Mouse (Mus musculus) gastrocnemius, adult 8-10 months (tissue): ENCODE results near the gene Cd2bp2. TPM values are rescaled to one million over a fixed set of nuclear protein-coding genes. Genes with fewer than 3 reads are reported as not detected.
"Not testable (repeated sequence)": the region's sequence is repeated elsewhere in the genome, so short reads cannot be mapped to it uniquely, and the experiment has no call there.

ENCODE experiments used
- DNase-seq, 2 experiments: peaks; one replicate each; pipeline ENCODE4 v3.0.0; 2022; ENCODE audit warnings: low spot score in 2 of 2
- total RNA-seq, 4 experiments: library from RNA; stranded (reverse); gene quantifications; 2 replicates each; pipeline ENCODE4 v1.2.4; 2022

The Cd2bp2 gene
- total RNA-seq, 4 experiments from 2014 or later, result 25.2 to 35.0 (median 32.7) TPM

GRCm38 (mm10) chr7:127190672-127191071, 5.2 kb downstream of the Cd2bp2 start:
- no peak for DNase-seq

GRCm38 (mm10) chr7:127188305-127189276, 7.3 kb downstream of the Cd2bp2 start:
- no peak for DNase-seq

GRCm38 (mm10) chr7:127187351-127187750, 8.5 kb downstream of the Cd2bp2 start:
- DNase-seq, result no peak

DNA sequence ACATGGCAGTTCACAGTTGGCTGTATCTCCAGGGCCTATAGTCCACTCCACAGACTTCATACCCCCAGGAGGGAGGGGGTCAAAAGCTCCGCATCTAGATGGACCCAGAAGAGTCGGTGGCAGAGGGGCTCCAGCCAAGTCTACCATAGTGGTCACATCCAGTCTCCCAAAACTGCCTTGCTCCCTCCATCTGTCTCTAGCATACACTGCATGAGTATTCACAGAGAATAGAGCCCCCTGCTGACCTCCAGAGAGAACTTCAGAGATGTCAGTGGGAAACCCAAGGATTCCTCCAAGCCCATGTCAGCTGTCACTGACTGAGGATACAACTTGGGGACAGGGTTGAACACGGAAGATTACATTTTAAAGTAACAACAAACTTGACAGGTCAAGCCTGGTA, 10.2 kb downstream of the Cd2bp2 start:
- DNase-seq, result no peak

DNA sequence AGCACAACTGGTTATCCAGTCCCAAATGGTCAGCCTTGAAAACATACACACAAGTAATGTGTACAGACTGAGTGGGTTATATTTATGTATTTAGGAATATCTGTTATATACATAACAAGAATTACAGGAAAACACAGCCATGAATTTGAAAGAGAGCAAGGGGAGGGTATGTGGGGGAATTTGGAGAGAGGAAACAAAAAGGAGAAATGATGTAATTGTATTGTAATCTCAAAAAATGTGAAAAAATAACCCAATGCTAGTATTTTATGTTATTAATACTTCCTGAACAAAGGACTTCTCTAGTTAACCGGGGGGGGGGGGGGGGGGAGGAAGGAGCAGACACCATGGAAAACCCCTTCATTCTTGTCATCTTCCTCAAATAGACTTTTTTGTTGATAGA, 11.1 kb downstream of the Cd2bp2 start:
- no peak for DNase-seq

DNA sequence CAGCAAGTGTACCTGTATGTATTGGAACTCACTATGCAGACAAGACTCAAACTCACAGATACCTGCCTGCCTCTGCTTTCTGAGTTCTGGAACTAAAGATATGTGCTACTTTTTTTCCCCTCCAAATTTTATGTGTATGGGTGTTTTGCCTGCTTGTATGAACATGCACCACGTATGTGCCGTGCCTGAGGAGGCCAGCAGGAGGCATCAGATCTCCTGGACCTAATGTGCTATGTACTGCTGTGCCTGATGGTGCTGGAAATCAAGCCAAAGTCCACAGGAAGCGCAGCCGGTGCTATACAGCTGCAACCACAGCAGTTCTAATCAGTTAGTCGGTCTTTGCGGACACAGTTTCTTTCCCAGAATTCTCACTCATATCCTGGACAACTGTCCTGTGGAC, 12.0 kb downstream of the Cd2bp2 start:
- DNase-seq, result no peak

DNA sequence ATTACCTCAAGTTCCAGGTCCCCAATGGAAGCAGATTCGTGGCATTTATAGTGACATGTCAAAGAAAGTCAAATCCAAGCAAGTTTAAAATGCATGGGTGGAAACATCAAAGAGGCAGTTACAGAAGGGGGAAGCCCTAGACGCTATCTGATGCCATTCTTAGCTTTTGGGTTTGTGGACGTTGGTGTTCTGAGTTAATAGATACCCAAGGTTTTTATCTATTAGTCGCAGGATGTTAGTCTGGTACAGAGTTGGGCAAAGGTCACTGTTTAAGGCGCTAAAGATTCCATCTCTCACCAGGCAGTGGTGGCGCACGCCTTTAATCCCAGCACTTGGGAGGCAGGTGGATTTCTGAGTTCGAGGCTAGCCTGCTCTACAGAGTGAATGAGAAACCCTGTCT, 12.5 kb downstream of the Cd2bp2 start:
- no peak for DNase-seq

DNA sequence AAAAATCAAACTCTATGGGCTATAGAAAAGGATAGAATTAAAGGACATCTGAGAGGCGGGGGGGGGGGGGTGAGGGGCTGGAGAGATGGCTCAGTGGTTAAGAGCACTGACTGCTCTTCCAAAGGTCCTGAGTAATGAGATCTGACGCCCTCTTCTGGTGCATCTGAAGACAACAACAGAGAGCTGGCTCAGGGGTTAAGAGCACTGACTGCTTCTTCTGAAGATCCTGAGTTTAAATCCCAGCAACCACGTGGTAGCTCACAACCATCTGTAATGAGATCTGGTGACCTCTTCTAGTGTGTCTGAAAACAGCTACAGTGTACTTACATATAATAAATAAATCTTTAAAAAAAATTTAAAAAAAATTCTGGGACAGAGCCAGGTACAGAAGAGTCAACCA, 14.1 kb downstream of the Cd2bp2 start:
- DNase-seq, result not testable (repeated sequence)

DNA sequence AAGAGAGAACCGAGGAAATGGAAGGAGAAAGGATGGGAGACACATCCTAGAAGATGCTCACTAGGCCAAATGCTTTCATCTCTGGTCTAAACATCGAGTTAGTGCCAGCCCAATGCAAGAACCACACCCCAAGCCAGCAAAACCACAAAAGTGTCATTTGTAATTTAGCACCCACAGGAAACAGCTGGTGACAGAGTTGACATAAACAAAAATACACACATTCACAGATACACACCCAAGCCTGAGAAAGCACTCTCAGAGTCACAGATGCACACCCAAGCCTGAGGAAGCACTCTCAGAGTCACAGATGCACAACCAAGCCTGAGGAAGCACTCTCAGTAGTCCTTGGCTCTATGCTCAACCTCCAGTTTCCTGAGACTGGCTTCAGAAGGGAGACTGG, 15.1 kb downstream of the Cd2bp2 start:
- no peak for DNase-seq

GRCm38 (mm10) chr7:127176937-127177336, 18.9 kb downstream of the Cd2bp2 start:
- DNase-seq, result no peak

DNA sequence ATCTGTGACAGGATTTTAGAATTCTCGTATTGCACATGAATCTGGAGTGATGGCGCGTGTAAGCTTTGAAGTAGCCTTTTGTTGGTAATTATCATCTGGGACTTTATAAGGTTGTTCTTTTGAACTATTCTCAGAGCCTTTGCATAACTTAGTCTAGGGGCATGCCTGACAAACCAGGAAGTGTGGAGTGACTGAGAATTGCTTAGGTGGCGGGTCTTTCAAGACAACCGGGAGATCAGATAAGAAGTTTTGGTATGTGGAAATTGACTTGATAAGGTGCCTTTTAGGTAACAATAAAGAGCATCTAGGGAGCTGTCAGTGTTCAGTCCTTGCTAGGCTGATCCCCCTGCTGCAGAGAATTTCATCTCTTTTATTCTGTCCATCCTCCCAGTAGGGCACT, 29.3 kb downstream of the Cd2bp2 start:
- no peak for DNase-seq

GRCm38 (mm10) chr7:127165607-127166493, 30.0 kb downstream of the Cd2bp2 start:
- DNase-seq, result no peak

- DNase-seq, result no peak
These were observed 31.8 kb downstream of the Cd2bp2 start for GRCm38 (mm10) chr7:127164002-127164401.

DNA sequence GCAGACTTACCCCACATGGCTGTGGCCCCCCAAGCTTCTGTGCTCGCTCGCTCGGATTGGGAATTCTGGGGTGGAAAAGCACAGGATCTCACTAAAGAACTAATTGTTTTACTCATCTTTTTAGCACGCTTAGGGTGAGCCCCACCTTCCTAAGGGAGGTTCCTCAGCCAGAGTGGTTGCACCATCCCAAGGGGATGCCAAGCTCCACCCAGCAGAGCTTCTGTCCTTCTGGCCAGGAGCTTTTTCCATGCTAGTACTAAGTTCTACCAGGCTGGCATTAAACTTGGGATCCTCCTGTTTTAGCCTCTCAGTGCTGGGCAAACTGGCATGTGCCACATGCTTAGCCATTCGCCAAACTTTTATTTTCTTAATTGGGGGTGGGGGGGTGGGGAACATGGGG, 33.3 kb downstream of the Cd2bp2 start:
- no peak for DNase-seq

DNA sequence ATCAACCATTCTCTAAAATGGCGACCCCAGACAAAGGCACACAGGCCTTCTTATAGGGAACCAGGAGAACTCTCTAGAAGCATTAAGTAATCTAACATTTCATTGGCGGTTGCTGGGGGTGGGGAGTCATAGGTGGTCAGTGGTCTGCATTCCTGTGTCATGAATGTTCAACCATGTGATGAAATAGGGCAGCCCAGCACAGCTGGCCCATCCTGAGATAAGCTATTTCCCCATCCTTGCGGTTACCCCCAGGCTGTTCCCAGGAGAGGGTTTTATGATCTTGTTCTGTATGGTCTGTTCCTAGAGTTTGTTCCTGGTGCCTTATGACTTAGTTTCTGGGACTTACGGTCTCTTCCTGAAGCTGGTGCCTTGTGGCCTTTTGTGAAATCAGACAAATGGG, 38.3 kb downstream of the Cd2bp2 start:
- no peak for DNase-seq

DNA sequence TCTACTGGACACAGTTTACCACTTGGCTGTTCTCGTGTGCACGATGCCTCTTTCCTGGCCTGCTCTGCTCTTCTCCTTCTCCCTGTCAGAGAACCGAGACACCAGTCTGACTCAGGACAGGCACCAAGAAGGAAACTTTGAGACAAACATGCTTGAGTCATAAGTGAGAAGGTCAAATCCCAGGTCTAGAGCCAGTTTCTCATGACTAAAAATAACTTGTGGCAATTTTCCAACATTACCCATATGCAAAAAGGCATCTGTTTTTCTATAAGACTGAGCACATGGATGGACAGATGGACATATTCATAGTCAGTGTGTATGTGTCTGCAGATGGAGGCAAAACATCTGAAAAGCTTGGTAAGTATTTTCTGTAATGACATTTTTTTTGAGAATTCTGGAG, 42.4 kb downstream of the Cd2bp2 start:
- no peak for DNase-seq

GRCm38 (mm10) chr7:127152464-127152863, 43.4 kb downstream of the Cd2bp2 start:
- DNase-seq, result no peak

DNA sequence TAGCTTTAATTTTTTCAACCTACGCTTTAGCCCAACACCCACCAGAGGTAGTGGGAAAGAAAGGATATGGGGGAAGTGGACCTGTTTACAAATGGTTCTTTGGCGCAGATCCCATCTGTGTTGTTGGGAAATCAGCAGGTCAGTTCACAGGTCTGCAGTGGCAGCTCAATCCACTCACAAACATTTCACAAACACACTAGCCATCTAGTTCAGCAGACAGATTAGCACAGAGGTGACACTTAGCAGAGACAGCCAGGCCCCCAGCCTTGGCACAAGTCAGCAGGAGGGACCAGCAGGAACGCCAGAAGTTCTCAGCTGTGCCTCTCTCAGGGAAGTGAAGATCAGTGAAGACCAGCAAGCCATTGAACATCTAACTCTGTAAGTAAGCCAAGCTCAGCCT, 47.9 kb downstream of the Cd2bp2 start:
- no peak for DNase-seq

- no peak for DNase-seq
These were observed 49.6 kb downstream of the Cd2bp2 start for GRCm38 (mm10) chr7:127146267-127146603.

DNA sequence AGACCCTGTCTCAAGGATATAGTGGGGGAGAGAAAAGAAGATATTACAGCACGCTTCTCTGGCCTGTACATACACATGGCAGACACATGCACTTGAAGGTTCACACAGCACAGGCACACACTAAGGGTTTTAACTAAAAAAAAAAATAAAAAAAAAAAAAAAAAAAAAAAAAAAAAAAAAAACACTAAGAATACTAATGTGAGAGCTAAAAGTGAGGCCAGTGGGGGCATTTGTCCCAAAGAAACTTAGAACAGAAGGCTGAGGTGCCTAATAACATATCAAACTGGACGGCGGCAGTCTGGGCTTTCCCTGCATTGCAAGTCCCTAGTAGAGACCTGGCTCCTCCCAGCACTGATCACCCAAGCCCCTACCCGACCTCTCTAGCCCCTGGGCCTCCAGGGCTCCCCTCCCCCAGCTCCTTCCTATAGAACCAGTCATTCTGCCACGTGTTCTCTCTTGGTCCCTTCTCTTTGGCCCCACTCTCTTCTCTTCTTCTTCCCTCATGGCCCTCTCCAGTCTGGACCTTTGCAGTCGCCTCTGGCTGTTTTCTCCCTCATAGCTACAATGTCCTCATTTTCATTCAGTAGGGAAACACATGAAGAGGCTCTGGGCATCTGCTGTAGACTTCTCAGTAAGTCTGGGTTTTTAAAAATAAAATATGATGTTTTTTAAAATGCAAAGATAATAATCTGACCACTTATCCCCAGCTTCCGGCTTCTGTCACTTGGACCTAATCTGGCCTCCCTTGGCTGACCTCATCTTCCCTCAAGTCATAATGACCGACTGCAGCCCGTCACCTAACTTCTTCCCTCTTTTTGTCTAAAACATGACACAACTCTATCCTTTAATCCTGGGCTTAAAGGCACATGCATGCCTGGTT, 50.2 kb downstream of the Cd2bp2 start:
- no peak for DNase-seq

DNA sequence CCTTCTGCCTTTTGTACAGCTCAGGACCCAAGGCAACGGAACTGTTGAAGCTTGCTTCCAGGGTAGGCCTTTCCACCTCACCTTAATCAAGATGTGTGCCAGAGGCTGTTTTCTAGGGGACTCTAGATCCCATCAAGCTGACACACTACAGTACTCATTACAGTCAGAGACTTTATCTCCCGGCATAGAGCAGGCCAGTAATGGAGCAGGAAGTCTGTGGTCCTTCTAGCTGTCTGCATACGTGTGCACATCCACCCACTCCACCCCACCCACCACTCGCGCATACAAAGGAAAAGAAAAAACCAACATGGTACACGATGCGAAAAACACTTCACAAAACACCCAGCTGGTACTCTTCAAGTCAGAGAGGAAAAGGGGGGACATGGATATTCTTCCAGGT, 51.4 kb downstream of the Cd2bp2 start:
- DNase-seq, result no peak
